Mouse (Mus musculus) lung, embryonic 14.5 days (tissue): ENCODE data around the gene Setd1a. TPM values are rescaled to one million over a fixed set of nuclear protein-coding genes. Genes with fewer than 3 reads are reported as not detected.

ENCODE experiments used
- ATAC-seq: fragments of 200-750 bp; cut with Nextera tagmentation; 2 replicates; pipeline ENCODE4 v1.8.0; 2017; ENCODE audit warnings: mild to moderate bottlenecking, moderate TSS enrichment, moderate library complexity; ENCODE audit not compliant: insufficient read depth
- DNase-seq: peaks from one replicate; pipeline ENCODE4 v3.0.0-alpha.2; 2015
- H3K27ac ChIP-seq: fragments of 300-500 bp; sonication (generic); 2 replicates; pipeline ENCODE4 v1.5.1; 2014; ENCODE audit warnings: low read depth, mild to moderate bottlenecking, moderate library complexity
- H3K27me3 ChIP-seq: fragments of 300-500 bp; sonication (generic); 2 replicates; pipeline ENCODE4 v1.6.1; 2014; ENCODE audit warnings: low read length, control low read depth; ENCODE audit not compliant: insufficient read depth
- H3K36me3 ChIP-seq: fragments of 300-500 bp; sonication (generic); 2 replicates; pipeline ENCODE4 v1.6.1; 2014; ENCODE audit warnings: control low read depth; ENCODE audit not compliant: insufficient read depth
- H3K4me1 ChIP-seq: fragments of 300-500 bp; sonication (generic); 2 replicates; pipeline ENCODE4 v1.6.1; 2014; ENCODE audit warnings: antibody characterized with exemption, control low read depth; ENCODE audit not compliant: insufficient read depth
- H3K4me2 ChIP-seq: fragments of 300-500 bp; sonication (generic); 2 replicates; pipeline ENCODE4 v1.6.1; 2014; ENCODE audit warnings: mild to moderate bottlenecking
- H3K4me3 ChIP-seq: fragments of 300-500 bp; sonication (generic); 2 replicates; pipeline ENCODE4 v1.5.1; 2014; ENCODE audit warnings: low read depth, low read length
- H3K9ac ChIP-seq: fragments of 300-500 bp; sonication (generic); 2 replicates; pipeline ENCODE4 v1.6.1; 2014
- H3K9me3 ChIP-seq: fragments of 300-500 bp; sonication (generic); 2 replicates; pipeline ENCODE4 v1.6.1; 2016; ENCODE audit warnings: low read depth, low read length, control low read depth
- CTCF ChIP-seq: IDR thresholded peaks from 2 replicates; pipeline ENCODE4 v1.5.1; 2016; ENCODE audit warnings: antibody characterized with exemption, low read depth
- WGBS: fragments of 180-500 bp; shearing (Covaris S2); extraction: QIAGEN DNeasy Blood & Tissue Kit; methylation state at CpG from one replicate; pipeline ENCODE4 v1.1.7; 2014; 5-methylcytosine and 5-hydroxymethylcytosine counted together
- polyA plus RNA-seq: library from polyadenylated mRNA; unstranded; fragments of >200 nt; fragmentation: Nextera tagmentation; extraction: Ambion mirVana; gene quantifications from 2 replicates; pipeline ENCODE4 v1.2.1, GENCODE M21; 2014

Setd1a gene
- polyA plus RNA-seq, 1 experiment from 2014 or later = 27.2 TPM

DNA sequence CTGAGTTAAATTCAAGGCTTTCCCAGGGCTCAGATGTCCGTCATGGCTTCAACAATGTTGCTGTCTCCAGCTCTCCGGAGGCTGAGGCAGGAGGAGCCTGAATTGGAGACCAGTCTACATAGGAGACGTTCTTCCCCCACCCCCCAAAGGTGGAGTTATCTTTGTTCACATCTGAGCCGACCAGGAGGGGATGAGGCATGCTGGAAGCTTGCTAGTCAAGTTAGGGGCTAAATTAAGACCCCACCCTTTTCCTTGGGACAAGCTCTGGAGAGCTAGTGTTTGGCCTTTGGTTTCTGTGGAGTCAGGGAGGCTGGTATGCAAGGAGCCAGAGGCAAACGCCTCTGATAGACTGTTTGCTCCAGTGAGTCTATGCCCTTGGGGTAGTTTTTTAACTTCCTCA is 23.3 kb upstream of the Setd1a start:
- Histone ChIP-seq H3K36me3 (peaks cover 100% of the 10 kb centered on the region), H3K4me3 (no peak overlapping the region), H3K27ac (no peak overlapping the region), H3K27me3 (no peaks in the 10 kb centered on the region), H3K9ac (no peak overlapping the region), H3K4me1 (no peaks in the 10 kb centered on the region), H3K4me2 (no peak overlapping the region), H3K9me3 (no peaks in the 10 kb centered on the region)
- ATAC-seq (no peak), DNase-seq (no peak)
- WGBS = 62% methylated on average over 5 of the region's 5 CpGs
- TF ChIP-seq CTCF = no peak

DNA sequence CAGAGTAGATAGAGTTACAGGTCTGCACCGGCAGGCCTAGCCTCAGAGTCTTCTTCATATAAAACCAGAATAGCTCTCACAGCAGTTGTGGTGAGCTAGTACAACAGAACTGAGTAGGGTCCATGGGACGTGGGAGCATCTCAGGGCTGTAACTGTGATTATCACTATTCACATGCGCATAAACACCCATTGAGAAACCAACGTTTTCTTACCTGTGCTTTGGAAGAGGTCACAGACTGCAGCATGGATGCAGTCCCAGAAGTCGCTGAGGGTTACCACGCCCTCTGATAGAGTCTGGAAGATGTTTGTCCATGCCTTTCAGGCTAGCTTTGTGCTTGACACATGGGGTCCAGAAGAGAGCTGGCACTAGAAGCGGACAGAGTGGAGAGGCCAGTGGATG is 22.7 kb upstream of the Setd1a start:
- Histone ChIP-seq H3K36me3 (peaks cover 100% of the 10 kb centered on the region), H3K27me3 (no peaks in the 10 kb centered on the region), H3K4me2 (no peak overlapping the region), H3K9ac (no peak overlapping the region), H3K4me3 (no peak overlapping the region), H3K9me3 (no peaks in the 10 kb centered on the region), H3K4me1 (no peaks in the 10 kb centered on the region), H3K27ac (no peak overlapping the region)
- DNase-seq = no peak
- ATAC-seq = no peak
- 82% methylated on average over 7 of the region's 7 CpGs for WGBS
- TF ChIP-seq CTCF = no peak

DNA sequence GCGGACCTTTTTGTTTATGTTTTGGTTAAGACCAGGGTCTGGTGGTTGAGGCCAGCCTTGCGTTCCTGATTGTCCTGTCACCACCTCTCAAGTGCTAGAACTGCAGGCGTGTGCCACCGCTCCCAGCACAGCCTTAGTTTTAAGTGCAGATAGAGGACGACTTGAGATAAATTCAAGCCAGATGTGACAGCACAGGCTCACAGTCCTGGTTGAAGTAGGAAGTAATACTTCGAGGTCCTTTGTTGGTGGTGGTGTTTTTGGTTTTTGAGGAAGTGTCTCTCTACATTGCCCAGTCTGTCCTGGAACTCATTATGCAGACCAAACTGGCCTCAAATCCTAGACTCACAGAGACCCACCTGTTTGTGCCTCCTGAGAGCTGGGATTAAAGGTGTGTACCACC is 16.8 kb upstream of the Setd1a start:
- Histone ChIP-seq H3K27me3 (no peaks in the 10 kb centered on the region), H3K4me2 (no peak overlapping the region), H3K9ac (no peak overlapping the region), H3K27ac (no peak overlapping the region), H3K4me3 (no peak overlapping the region), H3K9me3 (no peaks in the 10 kb centered on the region), H3K36me3 (peaks cover 83% of the 10 kb centered on the region), H3K4me1 (no peaks in the 10 kb centered on the region)
- no peak for TF ChIP-seq CTCF
- WGBS = 39% methylated on average over 6 of the region's 6 CpGs
- no peak for ATAC-seq
- no peak for DNase-seq

DNA sequence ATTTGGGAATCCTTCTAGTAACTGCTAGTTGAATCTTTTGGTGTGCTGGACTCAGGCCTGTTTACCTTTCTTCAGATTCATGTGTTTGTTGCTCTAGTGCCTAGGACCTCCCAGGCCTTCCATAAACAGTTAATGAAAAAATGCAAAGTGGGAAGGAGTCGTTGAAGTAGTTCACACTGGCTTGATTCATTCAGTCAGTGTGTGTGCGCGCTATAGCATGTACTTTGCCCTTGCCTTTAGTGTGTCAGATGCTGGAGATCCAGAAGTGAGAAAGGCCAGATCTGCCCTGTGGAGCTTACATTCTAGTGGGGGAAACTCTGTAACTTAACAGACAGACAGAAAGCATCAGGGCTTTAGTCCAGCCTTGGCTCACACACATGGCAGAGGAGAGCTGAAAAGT is 16.0 kb upstream of the Setd1a start:
- 83% methylated on average over 3 of the region's 3 CpGs for WGBS
- no peak for TF ChIP-seq CTCF
- H3K27me3 ChIP-seq = no peaks in the 10 kb centered on the region
- no peak overlapping the region for H3K27ac ChIP-seq
- no peaks in the 10 kb centered on the region for H3K4me1 ChIP-seq
- no peak overlapping the region for H3K4me2 ChIP-seq
- no peak overlapping the region for H3K9ac ChIP-seq
- peaks cover 83% of the 10 kb centered on the region for H3K36me3 ChIP-seq
- no peak for DNase-seq
- no peak overlapping the region for H3K4me3 ChIP-seq
- no peaks in the 10 kb centered on the region for H3K9me3 ChIP-seq
- no peak for ATAC-seq

DNA sequence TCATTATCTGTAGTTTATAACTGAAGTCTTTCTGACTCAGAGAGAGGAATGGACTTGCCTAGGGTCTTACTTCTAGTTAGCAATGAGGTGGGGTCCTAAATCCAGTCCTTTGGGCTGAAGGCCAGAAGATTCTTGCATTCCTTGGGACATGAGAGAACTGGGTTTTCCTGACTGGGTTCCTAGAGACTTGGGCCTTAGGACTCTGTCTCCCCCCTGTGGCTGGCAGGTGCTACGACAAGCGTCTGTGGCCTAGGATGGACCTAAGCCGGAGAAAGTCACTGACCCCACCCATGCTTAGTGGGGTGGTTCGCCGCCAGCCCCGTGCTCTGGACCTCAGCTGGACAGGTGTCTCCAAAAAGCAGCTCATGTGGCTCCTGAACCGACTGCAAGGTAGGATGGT is 15.4 kb upstream of the Setd1a start:
- H3K4me2 ChIP-seq = no peak overlapping the region
- peak; percentile 94 for TF ChIP-seq CTCF
- WGBS = 33% methylated on average over 7 of the region's 7 CpGs
- H3K9me3 ChIP-seq = no peaks in the 10 kb centered on the region
- no peak overlapping the region for H3K9ac ChIP-seq
- peak; percentile 90 for DNase-seq
- no peaks in the 10 kb centered on the region for H3K27me3 ChIP-seq
- no peaks in the 10 kb centered on the region for H3K4me1 ChIP-seq
- peak; percentile 49; the same call in 1 of the 2 replicates for ATAC-seq
- peaks cover 83% of the 10 kb centered on the region for H3K36me3 ChIP-seq
- no peak overlapping the region for H3K27ac ChIP-seq
- H3K4me3 ChIP-seq = no peak overlapping the region

DNA sequence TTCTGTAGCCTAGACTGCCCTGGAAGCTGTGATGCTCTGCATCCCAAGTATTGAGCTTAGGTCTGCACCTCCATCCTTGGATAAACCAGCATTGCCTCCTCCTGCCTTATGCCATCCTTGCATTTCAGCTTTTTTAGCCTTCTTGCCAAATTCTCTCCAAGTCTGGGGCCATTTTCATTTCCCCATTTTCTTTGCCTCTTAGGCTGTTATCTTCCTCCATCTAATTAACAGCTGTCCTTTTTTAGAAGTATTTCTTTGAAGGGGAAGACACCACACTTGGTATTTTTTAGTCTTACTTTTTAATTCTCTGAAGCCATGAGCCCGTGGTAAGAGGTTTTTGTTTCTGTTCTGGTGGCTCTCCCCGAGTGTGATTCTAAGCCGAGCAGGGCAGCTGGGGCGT is 12.8 kb upstream of the Setd1a start:
- Histone ChIP-seq H3K27ac (no peak overlapping the region), H3K4me2 (no peak overlapping the region), H3K36me3 (peaks cover 80% of the 10 kb centered on the region), H3K27me3 (no peaks in the 10 kb centered on the region), H3K4me3 (no peak overlapping the region), H3K9me3 (no peaks in the 10 kb centered on the region), H3K9ac (no peak overlapping the region), H3K4me1 (no peaks in the 10 kb centered on the region)
- no peak for ATAC-seq
- 83% methylated on average over 4 of the region's 4 CpGs for WGBS
- no peak for DNase-seq
- TF ChIP-seq CTCF = no peak

DNA sequence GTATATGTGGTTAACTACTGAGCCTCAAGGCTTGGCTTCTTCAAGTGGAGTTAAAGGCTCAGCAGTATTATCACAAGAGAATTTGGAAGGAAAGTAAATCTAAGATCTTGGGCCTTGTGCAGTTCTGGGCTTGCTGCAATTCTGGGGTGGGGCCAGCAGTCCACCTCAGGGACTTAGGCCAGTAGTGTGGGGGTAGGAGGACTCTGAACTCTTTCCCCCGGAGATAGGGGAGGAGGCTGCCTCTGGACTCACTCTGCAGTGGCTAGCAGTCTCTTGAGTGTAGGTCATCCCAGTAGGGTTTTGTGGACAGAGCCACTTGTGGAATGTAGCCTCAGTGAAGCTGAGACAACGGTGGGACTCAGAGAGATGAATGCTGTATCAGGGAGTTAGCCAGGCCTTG is 10.7 kb upstream of the Setd1a start:
- H3K4me3 ChIP-seq = no peak overlapping the region
- H3K27me3 ChIP-seq = no peaks in the 10 kb centered on the region
- no peak for DNase-seq
- H3K27ac ChIP-seq = no peak overlapping the region
- 86% methylated on average over 2 of the region's 2 CpGs for WGBS
- H3K4me1 ChIP-seq = 0 out of 2 replicates have a peak, but pooled peaks cover 2% of the 10 kb centered on the region
- TF ChIP-seq CTCF = no peak
- H3K9me3 ChIP-seq = no peaks in the 10 kb centered on the region
- no peak overlapping the region for H3K9ac ChIP-seq
- peaks cover 67% of the 10 kb centered on the region for H3K36me3 ChIP-seq
- no peak overlapping the region for H3K4me2 ChIP-seq
- ATAC-seq = no peak

DNA sequence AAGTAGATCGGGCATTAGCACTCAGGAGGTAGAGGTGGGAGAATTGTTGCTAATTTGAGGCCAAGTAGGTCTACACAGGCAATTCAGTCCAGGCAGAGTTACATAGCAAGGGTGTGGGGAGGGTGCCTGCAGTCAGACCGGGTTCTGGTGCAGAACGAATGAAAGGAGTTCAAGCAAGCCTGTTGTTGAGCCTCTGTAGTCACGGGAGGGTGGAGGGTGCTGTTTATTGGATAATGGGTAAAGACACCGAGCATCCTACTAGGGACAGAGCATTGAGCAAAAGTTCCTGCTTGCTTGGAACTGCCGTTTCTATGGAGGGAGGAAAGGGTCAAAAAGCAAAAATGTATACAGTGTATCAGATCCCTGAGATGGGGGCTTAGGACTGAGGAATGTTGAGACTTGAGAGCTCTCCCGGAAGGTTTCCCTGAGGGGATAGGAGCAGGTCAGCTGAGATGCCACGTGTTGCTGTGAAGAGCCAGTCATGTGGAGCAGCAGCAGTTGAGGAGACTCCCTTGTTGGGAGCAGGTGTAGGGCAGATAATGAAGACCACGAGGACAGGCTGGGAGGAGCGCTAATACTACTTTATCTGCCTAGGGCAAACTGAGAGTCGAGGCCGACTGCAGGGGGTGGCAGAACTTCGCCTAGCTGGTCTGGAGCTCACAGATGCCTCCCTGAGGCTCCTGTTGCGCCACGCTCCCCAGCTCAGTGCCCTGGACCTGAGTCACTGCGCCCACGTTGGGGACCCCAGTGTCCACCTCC is 9.4 kb upstream of the Setd1a start:
- TF ChIP-seq CTCF = no peak
- H3K4me1 ChIP-seq = 0 out of 2 replicates have a peak, but pooled peaks cover 7% of the 10 kb centered on the region
- 70% methylated on average over 17 of the region's 17 CpGs for WGBS
- H3K9ac ChIP-seq = no peak overlapping the region
- H3K27me3 ChIP-seq = no peaks in the 10 kb centered on the region
- DNase-seq = no peak
- H3K4me3 ChIP-seq = no peak overlapping the region
- ATAC-seq = no peak
- H3K27ac ChIP-seq = no peak overlapping the region
- no peak overlapping the region; the same call in 1 of the 2 replicates for H3K4me2 ChIP-seq
- H3K36me3 ChIP-seq = peaks cover 61% of the 10 kb centered on the region
- H3K9me3 ChIP-seq = no peaks in the 10 kb centered on the region
